Mouse (Mus musculus): ENCODE data around the gene Vmn1r219. TPM values are rescaled to one million over a fixed set of nuclear protein-coding genes. Genes with fewer than 3 reads are reported as not detected.
"Not testable (repeated sequence)": the region's sequence is repeated elsewhere in the genome, so short reads cannot be mapped to it uniquely, and the experiment has no call there.

Gene Vmn1r219
- not detected in 2 replicates for polyA plus RNA-seq (2015; fragmentation: Nextera tagmentation; extraction: Ambion mirVana)

- Histone ChIP-seq H3K4me2 (ENCODE audit: low read depth, low read length) (no peak within 1 kb of the TSS), H3K4me1 (ENCODE audit: control insufficient read depth, low read depth, low read length) (no peaks in the 10 kb centered on the region), H3K9ac (ENCODE audit: low read depth, low read length) (no peak within 1 kb of the TSS), H3K4me3 (ENCODE audit: low read depth, low read length) (no peak within 1 kb of the TSS), H3K36me3 (ENCODE audit: control insufficient read depth, insufficient read depth) (no peaks in the 10 kb centered on the region), H3K9me3 (replicated peaks; ENCODE audit: control insufficient read depth, low read length) (no peaks in the 10 kb centered on the region), H3K27ac (ENCODE audit: low read length) (no peak within 1 kb of the TSS), H3K27me3 (ENCODE audit: control insufficient read depth, insufficient read depth, low read depth, low read length) (no peaks in the 10 kb centered on the region)
- ATAC-seq (ENCODE audit: low read depth), result no peak
- 59% methylated on average over 4 of the region's 4 CpGs for WGBS (ENCODE audit: insufficient replicate concordance)
These were observed at the start of gene Vmn1r219 for GRCm38 (mm10) chr13:23159012-23159411. Gene Vmn1r219, plus strand, starts transcription at chr13:23159312.

DNA sequence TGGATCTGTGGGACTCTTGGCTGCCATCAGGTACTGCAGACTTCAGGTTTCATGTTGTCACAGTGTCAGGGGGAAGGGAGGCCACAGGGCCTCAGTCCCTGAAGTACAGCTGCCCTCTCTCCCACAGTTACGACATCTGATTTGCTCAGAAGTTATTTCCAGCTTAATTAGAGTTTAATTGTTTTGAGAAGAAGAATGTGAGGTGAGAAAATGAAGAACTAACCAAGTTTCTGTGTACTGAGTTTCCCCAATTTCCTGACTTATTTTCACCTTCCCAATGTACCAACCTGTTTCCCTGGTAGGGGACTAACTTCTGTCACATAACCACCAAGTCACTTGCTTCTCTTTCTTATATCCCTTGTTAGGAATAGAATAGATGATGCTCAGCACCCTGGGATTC lies 41.0 kb upstream of the Vmn1r219 start, which contains the start of gene Vmn1r217:
Gene Vmn1r217, minus strand, starts transcription at position 101 of the 400 bp plus-strand sequence.
- not testable (repeated sequence) for H3K27me3 ChIP-seq (ENCODE audit: control insufficient read depth, insufficient read depth, low read depth, low read length); H3K4me3 ChIP-seq (ENCODE audit: low read depth, low read length); ATAC-seq (ENCODE audit: low read depth); H3K27ac ChIP-seq (ENCODE audit: low read length); H3K4me1 ChIP-seq (ENCODE audit: control insufficient read depth, low read depth, low read length); H3K9ac ChIP-seq (ENCODE audit: low read depth, low read length); H3K4me2 ChIP-seq (ENCODE audit: low read depth, low read length); H3K36me3 ChIP-seq (ENCODE audit: control insufficient read depth, insufficient read depth); H3K9me3 ChIP-seq (replicated peaks; ENCODE audit: control insufficient read depth, low read length)
- 44% methylated on average over 1 of the region's 1 CpGs for WGBS (ENCODE audit: insufficient replicate concordance)

DNA sequence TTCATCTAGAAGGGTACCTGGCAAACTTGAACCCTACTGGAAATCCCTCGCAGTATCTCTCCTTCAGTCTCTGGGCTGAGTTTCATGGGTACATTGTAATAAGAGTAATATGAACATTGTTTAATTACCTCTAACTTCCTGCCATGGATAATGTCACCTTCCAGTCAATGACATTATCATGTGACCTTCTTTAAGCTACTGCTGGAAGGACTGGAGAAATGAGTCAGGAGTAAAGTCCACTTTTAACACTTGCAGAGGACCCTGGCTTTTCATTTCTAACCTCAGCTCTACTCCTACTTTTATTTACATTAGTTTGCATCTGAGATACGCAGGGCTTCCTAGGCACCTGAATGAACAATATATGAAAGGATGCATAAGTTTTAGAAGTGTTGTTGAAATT lies 38.5 kb upstream of the Vmn1r219 start:
- Histone ChIP-seq H3K4me3 (ENCODE audit: low read depth, low read length) (no peak overlapping the region), H3K27ac (ENCODE audit: low read length) (no peak overlapping the region), H3K4me1 (ENCODE audit: control insufficient read depth, low read depth, low read length) (no peaks in the 10 kb centered on the region), H3K4me2 (ENCODE audit: low read depth, low read length) (no peak overlapping the region), H3K27me3 (ENCODE audit: control insufficient read depth, insufficient read depth, low read depth, low read length) (no peaks in the 10 kb centered on the region), H3K36me3 (ENCODE audit: control insufficient read depth, insufficient read depth) (no peaks in the 10 kb centered on the region), H3K9ac (ENCODE audit: low read depth, low read length) (no peak overlapping the region), H3K9me3 (replicated peaks; ENCODE audit: control insufficient read depth, low read length) (no peaks in the 10 kb centered on the region)
- ATAC-seq (ENCODE audit: low read depth), result no peak
- 64% methylated on average over 2 of the region's 2 CpGs for WGBS (ENCODE audit: insufficient replicate concordance)

- no peak within 1 kb of the TSS for H3K9ac ChIP-seq (ENCODE audit: low read depth, low read length)
- H3K27me3 ChIP-seq (ENCODE audit: control insufficient read depth, insufficient read depth, low read depth, low read length), result no peaks in the 10 kb centered on the region
- 40% methylated on average over 3 of the region's 3 CpGs for WGBS (ENCODE audit: insufficient replicate concordance)
- H3K36me3 ChIP-seq (ENCODE audit: control insufficient read depth, insufficient read depth), result no peaks in the 10 kb centered on the region
- ATAC-seq (ENCODE audit: low read depth), result no peak
- no peak within 1 kb of the TSS for H3K4me3 ChIP-seq (ENCODE audit: low read depth, low read length)
- H3K9me3 ChIP-seq (replicated peaks; ENCODE audit: control insufficient read depth, low read length), result no peaks in the 10 kb centered on the region
- H3K27ac ChIP-seq (ENCODE audit: low read length), result no peak within 1 kb of the TSS
- no peak within 1 kb of the TSS for H3K4me2 ChIP-seq (ENCODE audit: low read depth, low read length)
- no peaks in the 10 kb centered on the region for H3K4me1 ChIP-seq (ENCODE audit: control insufficient read depth, low read depth, low read length)
These were observed 26.0 kb upstream of the Vmn1r219 start, which contains the start of gene Vmn1r218 for GRCm38 (mm10) chr13:23133099-23133498. Gene Vmn1r218, plus strand, starts transcription at chr13:23133155.

DNA sequence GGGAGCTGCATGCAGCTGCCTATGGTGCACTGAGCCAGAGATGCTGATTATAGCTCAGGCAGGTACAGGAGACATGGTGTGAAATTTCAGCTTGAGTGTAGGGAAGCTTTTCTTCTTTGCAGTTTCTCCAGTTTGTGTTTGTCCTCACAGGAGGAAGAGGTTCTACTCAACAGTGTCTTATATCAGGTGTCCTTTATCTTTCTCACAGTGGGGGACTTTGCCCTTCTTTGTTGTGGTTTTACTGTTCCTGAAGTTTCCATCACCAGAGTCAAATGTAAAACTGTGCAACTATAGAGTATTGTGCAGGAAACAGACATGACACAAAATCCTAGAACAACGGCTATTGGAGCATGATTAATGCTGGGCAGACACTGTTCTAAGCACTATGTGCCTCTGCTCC lies 25.6 kb upstream of the Vmn1r219 start:
- no peak overlapping the region for H3K4me2 ChIP-seq (ENCODE audit: low read depth, low read length)
- no peak overlapping the region for H3K9ac ChIP-seq (ENCODE audit: low read depth, low read length)
- no peak overlapping the region for H3K4me3 ChIP-seq (ENCODE audit: low read depth, low read length)
- no peak for ATAC-seq (ENCODE audit: low read depth)
- no peaks in the 10 kb centered on the region for H3K4me1 ChIP-seq (ENCODE audit: control insufficient read depth, low read depth, low read length)
- H3K27me3 ChIP-seq (ENCODE audit: control insufficient read depth, insufficient read depth, low read depth, low read length), result no peaks in the 10 kb centered on the region
- no peaks in the 10 kb centered on the region for H3K36me3 ChIP-seq (ENCODE audit: control insufficient read depth, insufficient read depth)
- H3K27ac ChIP-seq (ENCODE audit: low read length), result no peak overlapping the region
- no peaks in the 10 kb centered on the region for H3K9me3 ChIP-seq (replicated peaks; ENCODE audit: control insufficient read depth, low read length)
- WGBS (ENCODE audit: insufficient replicate concordance), result 42% methylated on average over 1 of the region's 1 CpGs

DNA sequence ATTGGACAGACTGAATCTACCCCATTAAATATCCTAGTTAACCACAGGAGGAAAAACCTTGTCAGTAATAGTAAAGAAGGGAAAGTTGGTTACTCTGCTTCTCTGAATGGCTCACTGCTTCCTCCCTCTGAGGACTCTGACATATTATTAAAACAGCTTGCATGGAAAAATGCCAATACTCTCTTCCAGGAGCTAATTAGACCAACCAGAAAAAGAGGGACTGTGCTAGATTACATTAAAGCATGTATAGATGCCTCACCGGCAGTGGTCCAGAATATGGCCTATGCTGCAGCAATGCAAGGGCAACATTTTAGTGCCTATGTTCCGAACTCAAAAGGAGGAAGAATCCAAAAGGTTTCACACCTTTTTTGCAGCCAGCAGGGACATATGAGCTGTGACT lies 20.2 kb upstream of the Vmn1r219 start:
- no peak overlapping the region for H3K9ac ChIP-seq (ENCODE audit: low read depth, low read length)
- no peaks in the 10 kb centered on the region for H3K27me3 ChIP-seq (ENCODE audit: control insufficient read depth, insufficient read depth, low read depth, low read length)
- no peaks in the 10 kb centered on the region for H3K36me3 ChIP-seq (ENCODE audit: control insufficient read depth, insufficient read depth)
- no peak for ATAC-seq (ENCODE audit: low read depth)
- no peak overlapping the region for H3K4me3 ChIP-seq (ENCODE audit: low read depth, low read length)
- no peak overlapping the region for H3K27ac ChIP-seq (ENCODE audit: low read length)
- WGBS (ENCODE audit: insufficient replicate concordance), result 67% methylated on average over 2 of the region's 2 CpGs
- no peaks in the 10 kb centered on the region for H3K9me3 ChIP-seq (replicated peaks; ENCODE audit: control insufficient read depth, low read length)
- H3K4me2 ChIP-seq (ENCODE audit: low read depth, low read length), result no peak overlapping the region
- H3K4me1 ChIP-seq (ENCODE audit: control insufficient read depth, low read depth, low read length), result no peaks in the 10 kb centered on the region

- no peak overlapping the region for H3K27ac ChIP-seq (ENCODE audit: low read length)
- ATAC-seq (ENCODE audit: low read depth), result no peak
- H3K4me3 ChIP-seq (ENCODE audit: low read depth, low read length), result no peak overlapping the region
- 49% methylated on average over 3 of the region's 3 CpGs for WGBS (ENCODE audit: insufficient replicate concordance)
- no peak overlapping the region for H3K9ac ChIP-seq (ENCODE audit: low read depth, low read length)
- no peaks in the 10 kb centered on the region for H3K27me3 ChIP-seq (ENCODE audit: control insufficient read depth, insufficient read depth, low read depth, low read length)
- H3K9me3 ChIP-seq (replicated peaks; ENCODE audit: control insufficient read depth, low read length), result no peaks in the 10 kb centered on the region
- no peak overlapping the region for H3K4me2 ChIP-seq (ENCODE audit: low read depth, low read length)
- no peaks in the 10 kb centered on the region for H3K4me1 ChIP-seq (ENCODE audit: control insufficient read depth, low read depth, low read length)
- no peaks in the 10 kb centered on the region for H3K36me3 ChIP-seq (ENCODE audit: control insufficient read depth, insufficient read depth)
These were observed 1.3 kb upstream of the Vmn1r219 start for GRCm38 (mm10) chr13:23157848-23158247.

DNA sequence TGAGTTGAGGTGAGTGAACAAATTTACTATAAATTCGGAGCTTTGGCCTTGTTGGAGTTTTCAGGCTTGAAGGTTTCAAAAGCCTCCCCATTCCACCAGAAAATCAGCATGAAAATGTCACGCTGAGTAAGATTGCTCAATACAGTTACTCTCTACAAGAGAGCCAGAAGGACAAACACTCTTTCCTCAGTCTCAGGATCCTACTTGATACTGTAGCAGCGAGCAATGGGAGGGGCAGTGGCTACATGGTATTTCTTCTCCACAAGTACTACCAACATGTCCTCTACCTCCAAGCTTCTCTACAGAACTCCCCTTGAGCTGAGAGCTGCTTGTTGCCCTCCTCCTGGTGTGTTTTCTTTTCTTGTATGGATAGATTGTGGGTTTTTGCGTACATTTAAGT lies 7.4 kb downstream of the Vmn1r219 start:
- not testable (repeated sequence) for H3K4me2 ChIP-seq (ENCODE audit: low read depth, low read length); H3K4me1 ChIP-seq (ENCODE audit: control insufficient read depth, low read depth, low read length); H3K36me3 ChIP-seq (ENCODE audit: control insufficient read depth, insufficient read depth); H3K9me3 ChIP-seq (replicated peaks; ENCODE audit: control insufficient read depth, low read length); ATAC-seq (ENCODE audit: low read depth); H3K9ac ChIP-seq (ENCODE audit: low read depth, low read length); H3K27me3 ChIP-seq (ENCODE audit: control insufficient read depth, insufficient read depth, low read depth, low read length); H3K4me3 ChIP-seq (ENCODE audit: low read depth, low read length); H3K27ac ChIP-seq (ENCODE audit: low read length)
- WGBS (ENCODE audit: insufficient replicate concordance), result 52% methylated on average over 4 of the region's 4 CpGs

DNA sequence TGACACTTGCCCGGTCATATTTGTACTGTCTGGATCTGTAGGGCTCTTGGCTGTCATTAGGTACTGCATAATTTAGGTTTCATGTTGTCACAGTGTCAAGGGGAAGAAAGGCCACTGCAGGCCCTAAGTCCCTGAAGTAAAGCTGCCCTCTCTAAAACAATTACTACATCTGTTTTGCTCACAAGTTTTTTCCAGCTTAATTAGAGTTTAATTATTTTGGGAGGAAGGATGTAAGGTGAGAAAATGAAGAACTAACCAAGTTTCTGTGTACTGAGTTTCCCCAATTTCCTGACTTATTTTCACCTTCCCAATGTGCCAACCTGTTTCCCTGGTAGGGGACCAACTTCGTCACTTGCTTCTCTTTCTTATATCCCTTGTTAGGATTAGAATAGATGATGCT lies 28.8 kb downstream of the Vmn1r219 start, which contains the start of gene Vmn1r220:
Gene Vmn1r220, minus strand, starts transcription at position 101 of the 400 bp plus-strand sequence.
- no peaks in the 10 kb centered on the region for H3K9me3 ChIP-seq (replicated peaks; ENCODE audit: control insufficient read depth, low read length)
- H3K36me3 ChIP-seq (ENCODE audit: control insufficient read depth, insufficient read depth), result no peaks in the 10 kb centered on the region
- no peaks in the 10 kb centered on the region for H3K4me1 ChIP-seq (ENCODE audit: control insufficient read depth, low read depth, low read length)
- H3K27ac ChIP-seq (ENCODE audit: low read length), result no peak within 1 kb of the TSS
- no peak within 1 kb of the TSS for H3K4me2 ChIP-seq (ENCODE audit: low read depth, low read length)
- WGBS (ENCODE audit: insufficient replicate concordance), result 59% methylated on average over 2 of the region's 2 CpGs
- H3K4me3 ChIP-seq (ENCODE audit: low read depth, low read length), result no peak within 1 kb of the TSS
- no peak within 1 kb of the TSS for H3K9ac ChIP-seq (ENCODE audit: low read depth, low read length)
- no peaks in the 10 kb centered on the region for H3K27me3 ChIP-seq (ENCODE audit: control insufficient read depth, insufficient read depth, low read depth, low read length)
- no peak for ATAC-seq (ENCODE audit: low read depth)
